Comparison of ENCODE assay signal across 8 mouse cellular contexts in genomic region chr5:121398146-121398964, GRCm38 (mm10). TPM values are rescaled to one million over a fixed set of nuclear protein-coding genes. Genes with fewer than 3 reads are reported as not detected.
DNase-seq lines count a peak whose midpoint lies in the region; ATAC-seq and TF ChIP-seq lines count a peak whose summit lies in the region.

No protein-coding gene starts in this region.

- intact Hi-C loops in gastrocnemius, adult 2 months (cut with DNase I), result no loop called here

- no peak for TF ChIP-seq CTCF in gastrocnemius, adult 2 months (IDR thresholded peaks at IDR 0.05)
- no peak for TF ChIP-seq CTCF in hindbrain, postnatal 0 days (IDR thresholded peaks at IDR 0.05; ENCODE audit: low read depth)

- H3K9me3 ChIP-seq in hindbrain, postnatal 0 days (ENCODE audit: low read length), result no peaks in the 10 kb centered on the region
- H3K9me3 ChIP-seq in midbrain, embryonic 13.5 days, result no peaks in the 10 kb centered on the region

- H3K4me2 ChIP-seq in hindbrain, postnatal 0 days (ENCODE audit: low read depth, low read length), result peak overlapping the region; percentile 75
- H3K4me2 ChIP-seq in midbrain, embryonic 13.5 days (replicated peaks), result peak overlapping the region; percentile 97

- no peak for DNase-seq in gastrocnemius, adult 2 months
- no peak for DNase-seq in gastrocnemius, postnatal 25 days
- peak; percentile 50 for DNase-seq in 3T3-L1 (ENCODE audit: low read depth, low spot score)
- peak; percentile 68 for DNase-seq in embryo, embryonic 11 days
- peak; percentile 55 for DNase-seq in hindbrain, postnatal 0 days (ENCODE audit: low spot score)
- DNase-seq in urinary bladder, adult 2 months (ENCODE audit: low spot score), result no peak
- no peak for DNase-seq in adipocyte (ENCODE audit: low spot score)

- 1% methylated on average over 65 of the region's 67 CpGs for WGBS in hindbrain, postnatal 0 days
- WGBS in midbrain, embryonic 13.5 days, result under 1% methylated on average over 65 of the region's 67 CpGs

- H3K9ac ChIP-seq in hindbrain, postnatal 0 days (replicated peaks; ENCODE audit: low read length), result peak overlapping the region; percentile 93
- H3K9ac ChIP-seq in midbrain, embryonic 13.5 days (replicated peaks), result peak overlapping the region; percentile 90

- H3K27me3 ChIP-seq in hindbrain, postnatal 0 days (ENCODE audit: insufficient read depth, low read length), result no peaks in the 10 kb centered on the region
- no peaks in the 10 kb centered on the region for H3K27me3 ChIP-seq in midbrain, embryonic 13.5 days

- ATAC-seq in hindbrain, postnatal 0 days, result peak; percentile 80
- ATAC-seq in midbrain, embryonic 13.5 days, result peak; percentile 83

- H3K36me3 ChIP-seq in hindbrain, postnatal 0 days (ENCODE audit: insufficient read depth, low read length), result 0 out of 2 replicates have a peak, but pooled peaks cover 3% of the 10 kb centered on the region
- H3K36me3 ChIP-seq in midbrain, embryonic 13.5 days, result peaks cover 12% of the 10 kb centered on the region; the same call in 1 of the 2 replicates

- H3K4me3 ChIP-seq in gastrocnemius, adult 2 months, result peak overlapping the region; percentile 99
- peak overlapping the region; percentile 96 for H3K4me3 ChIP-seq in hindbrain, postnatal 0 days (ENCODE audit: low read length)
- H3K4me3 ChIP-seq in midbrain, embryonic 13.5 days (replicated peaks), result peak overlapping the region; percentile 97

- H3K27ac ChIP-seq in gastrocnemius, adult 2 months, result peak overlapping the region; percentile 94
- peak overlapping the region; percentile 86 for H3K27ac ChIP-seq in hindbrain, postnatal 0 days
- H3K27ac ChIP-seq in midbrain, embryonic 13.5 days, result peak overlapping the region; percentile 74

- H3K4me1 ChIP-seq in hindbrain, postnatal 0 days (ENCODE audit: insufficient read depth, low read length), result peaks cover 12% of the 10 kb centered on the region
- H3K4me1 ChIP-seq in midbrain, embryonic 13.5 days (replicated peaks), result peaks cover 25% of the 10 kb centered on the region

RNA-seq across cellular contexts. Expression of gene Naa25, which starts 0.6 kb away (rescaled TPM):
- total RNA-seq in gastrocnemius, adult 2 months (2021), result 10 to 100 TPM; 26.9 to 33.3 TPM
- 10 to 100 TPM; 23.2 to 23.8 TPM for total RNA-seq in gastrocnemius, postnatal 25 days (2021)
- total RNA-seq in hindbrain, postnatal 0 days (2014; rRNA removed), result 32.9 and 33.9 TPM in 2 replicates
- polyA plus RNA-seq in hindbrain, postnatal 0 days (2015; fragmentation: Nextera tagmentation; extraction: Ambion mirVana), result 37.5 and 38.3 TPM in 2 replicates
- 48.0 and 50.7 TPM in 2 replicates for polyA plus RNA-seq in midbrain, embryonic 13.5 days (2015; fragmentation: Nextera tagmentation; extraction: Ambion mirVana)
- 15.8 and 17.2 TPM in 2 replicates for polyA plus RNA-seq in urinary bladder, adult 2 months (2012; rRNA removed)

RNA-seq across cellular contexts. Expression of gene Trafd1, which starts 12.9 kb away (rescaled TPM):
- 10 to 100 TPM; 36.8 to 37.0 TPM for total RNA-seq in gastrocnemius, adult 2 months (2021)
- 10 to 100 TPM; 29.2 to 33.2 TPM for total RNA-seq in gastrocnemius, postnatal 25 days (2021)
- 81.9 and 94.4 TPM in 2 replicates for total RNA-seq in hindbrain, postnatal 0 days (2014; rRNA removed)
- 107 and 108 TPM in 2 replicates for polyA plus RNA-seq in hindbrain, postnatal 0 days (2015; fragmentation: Nextera tagmentation; extraction: Ambion mirVana)
- 149 and 150 TPM in 2 replicates for polyA plus RNA-seq in midbrain, embryonic 13.5 days (2015; fragmentation: Nextera tagmentation; extraction: Ambion mirVana)
- polyA plus RNA-seq in urinary bladder, adult 2 months (2012; rRNA removed), result 106 and 115 TPM in 2 replicates

RNA-seq across cellular contexts. Expression of gene Tmem116, which starts 53.3 kb away (rescaled TPM):
- 1 to 10 TPM; 7.0 to 8.3 TPM for total RNA-seq in gastrocnemius, adult 2 months (2021)
- total RNA-seq in gastrocnemius, postnatal 25 days (2021), result 1 to 10 TPM; 4.6 to 5.0 TPM
- 0.72 and 7.6 TPM in 2 replicates for total RNA-seq in hindbrain, postnatal 0 days (2014; rRNA removed)
- 2.3 and 2.6 TPM in 2 replicates for polyA plus RNA-seq in hindbrain, postnatal 0 days (2015; fragmentation: Nextera tagmentation; extraction: Ambion mirVana)
- 1.2 and 1.6 TPM in 2 replicates for polyA plus RNA-seq in midbrain, embryonic 13.5 days (2015; fragmentation: Nextera tagmentation; extraction: Ambion mirVana)
- polyA plus RNA-seq in urinary bladder, adult 2 months (2012; rRNA removed), result 1.4 and 2.4 TPM in 2 replicates

RNA-seq across cellular contexts. Expression of gene Erp29, which starts 54.0 kb away (rescaled TPM):
- total RNA-seq in gastrocnemius, adult 2 months (2021), result 10 to 100 TPM; 32.2 to 39.4 TPM
- 10 to 100 TPM; 37.0 to 41.9 TPM for total RNA-seq in gastrocnemius, postnatal 25 days (2021)
- total RNA-seq in hindbrain, postnatal 0 days (2014; rRNA removed), result 37.1 and 55.9 TPM in 2 replicates
- polyA plus RNA-seq in hindbrain, postnatal 0 days (2015; fragmentation: Nextera tagmentation; extraction: Ambion mirVana), result 192 and 196 TPM in 2 replicates
- polyA plus RNA-seq in midbrain, embryonic 13.5 days (2015; fragmentation: Nextera tagmentation; extraction: Ambion mirVana), result 152 and 160 TPM in 2 replicates
- polyA plus RNA-seq in urinary bladder, adult 2 months (2012; rRNA removed), result 96.2 and 97.4 TPM in 2 replicates

Comparison
In these comparisons a context has a peak if more than half of its experiments do, and no peak if none do; other contexts are left out.
1. DNase-seq: peak in 3T3-L1 (single experiment), embryo, embryonic 11 days (single experiment) and hindbrain, postnatal 0 days (single experiment); none in gastrocnemius, adult 2 months (single experiment), gastrocnemius, postnatal 25 days (single experiment), urinary bladder, adult 2 months (single experiment) and adipocyte (single experiment).
2. Peak in every context shown above with its lines, with median percentiles within 50 percentile points of each other: H3K27ac ChIP-seq and H3K4me3 ChIP-seq.